Comparison of ENCODE assay signal across 19 mouse cellular contexts in the genomic region with DNA sequence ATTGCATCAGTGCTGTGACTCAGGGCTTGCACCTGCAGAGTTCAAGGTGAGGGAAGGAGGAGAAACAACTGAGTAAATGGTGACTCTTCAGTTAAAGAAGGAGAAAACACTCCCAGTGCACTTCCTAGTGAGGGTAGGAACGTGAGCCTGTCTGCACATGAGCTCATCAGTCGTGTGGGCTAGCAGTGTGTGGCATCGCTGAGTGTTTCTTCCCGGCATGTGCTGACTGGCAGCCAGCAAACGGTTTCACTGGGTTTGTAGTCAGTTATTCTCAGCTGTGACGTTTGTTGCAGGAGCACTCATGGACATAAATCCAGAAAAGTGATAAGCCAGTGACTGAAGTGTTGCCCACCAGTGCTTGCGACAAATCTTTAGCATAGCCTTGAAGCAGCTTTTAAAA. TPM values are rescaled to one million over a fixed set of nuclear protein-coding genes. Genes with fewer than 3 reads are reported as not detected.
"Had no signal": no experiment of that assay in that cellular context is flagged by ENCODE, and none has a peak within 500 bp of the region (broad histone marks: within the 10 kb centered on the region; RNA-seq: fewer than 3 reads in every experiment).

No protein-coding gene starts in this region.

- H3K27ac ChIP-seq: liver, embryonic 13.5 days; macrophage; midbrain, embryonic 12.5 days; midbrain, embryonic 15.5 days; neural tube, embryonic 12.5 days; neural tube, embryonic 15.5 days; stomach, embryonic 15.5 days had no signal

- H3K4me1 ChIP-seq: liver, embryonic 13.5 days; midbrain, embryonic 12.5 days; midbrain, embryonic 15.5 days; neural tube, embryonic 12.5 days; neural tube, embryonic 15.5 days; stomach, embryonic 15.5 days had no signal

- H3K4me2 ChIP-seq: liver, embryonic 13.5 days; midbrain, embryonic 12.5 days; midbrain, embryonic 15.5 days; neural tube, embryonic 12.5 days; neural tube, embryonic 15.5 days; stomach, embryonic 15.5 days had no signal

- H3K36me3 ChIP-seq: liver, embryonic 13.5 days; midbrain, embryonic 15.5 days; stomach, embryonic 15.5 days had no signal

- H3K27me3 ChIP-seq: liver, embryonic 13.5 days; midbrain, embryonic 12.5 days; midbrain, embryonic 15.5 days; neural tube, embryonic 12.5 days; neural tube, embryonic 15.5 days; stomach, embryonic 15.5 days had no signal

- DNase-seq: kidney, adult 18-20 months; kidney, adult 9 months; kidney, postnatal 14 days; kidney, postnatal 4 days; liver, embryonic 13.5 days; lung, adult 2 months; spleen, adult 18-20 months; thymus, postnatal 25 days had no signal

- ATAC-seq: inflammation-experienced regulatory T-cells, adult 6 months; intestine, embryonic 16.5 days; midbrain, embryonic 15.5 days had no signal

- H3K4me3 ChIP-seq: liver, embryonic 13.5 days; midbrain, embryonic 12.5 days; midbrain, embryonic 15.5 days; neural tube, embryonic 12.5 days; neural tube, embryonic 15.5 days; stomach, embryonic 15.5 days had no signal

- H3K9ac ChIP-seq: liver, embryonic 13.5 days; midbrain, embryonic 12.5 days; midbrain, embryonic 15.5 days; neural tube, embryonic 12.5 days; neural tube, embryonic 15.5 days; stomach, embryonic 15.5 days had no signal

- H3K9me3 ChIP-seq: liver, embryonic 13.5 days; midbrain, embryonic 12.5 days; midbrain, embryonic 15.5 days; neural tube, embryonic 12.5 days; neural tube, embryonic 15.5 days; stomach, embryonic 15.5 days had no signal

RNA-seq across cellular contexts. Expression of gene Epgn, which starts 47.0 kb away (rescaled TPM):
- total RNA-seq: liver, adult 2 months; megakaryocyte, adult 5-6 weeks had no signal
- polyA plus RNA-seq: inflammation-experienced regulatory T-cells, adult 6 months; liver, adult 2 months; liver, embryonic 16.5 days; lung, adult 2 months; macrophage; midbrain, embryonic 15.5 days; neural tube, embryonic 15.5 days had no signal
